Mouse (Mus musculus): ENCODE measurements around the gene Uso1. TPM values are rescaled to one million over a fixed set of nuclear protein-coding genes. Genes with fewer than 3 reads are reported as not detected.
"Not testable (repeated sequence)": the region's sequence is repeated elsewhere in the genome, so short reads cannot be mapped to it uniquely, and the experiment has no call there.

Uso1 gene
- polyA plus RNA-seq, 1 experiment: 8.1 TPM

- no peaks in the 10 kb centered on the region for H3K36me3 ChIP-seq (ENCODE audit: control insufficient read depth, insufficient read depth, low read length)
- H3K27ac ChIP-seq (ENCODE audit: control insufficient read depth, insufficient read depth, low read depth, low read length): no peak overlapping the region
- TF ChIP-seq POLR2A (IDR thresholded peaks at IDR 0.05; ENCODE audit: control insufficient read depth, low read depth, low read length) (no peak), CTCF (IDR thresholded peaks at IDR 0.05; ENCODE audit: control insufficient read depth, insufficient read depth, insufficient replicate concordance, low read depth, low read length) (no peak)
- H3K4me1 ChIP-seq (ENCODE audit: control insufficient read depth, insufficient read depth, low read length): no peaks in the 10 kb centered on the region
- H3K4me3 ChIP-seq (ENCODE audit: control insufficient read depth, low read depth, low read length): no peak overlapping the region
- H3K27me3 ChIP-seq (ENCODE audit: control insufficient read depth, insufficient read depth, low read length): no peaks in the 10 kb centered on the region
Measured at GRCm38 (mm10) chr5:92148248-92148647, 10.5 kb downstream of the Uso1 start.

- Histone ChIP-seq H3K27ac (ENCODE audit: control insufficient read depth, insufficient read depth, low read depth, low read length) (no peak overlapping the region), H3K36me3 (ENCODE audit: control insufficient read depth, insufficient read depth, low read length) (no peaks in the 10 kb centered on the region), H3K4me3 (ENCODE audit: control insufficient read depth, low read depth, low read length) (no peak overlapping the region), H3K4me1 (ENCODE audit: control insufficient read depth, insufficient read depth, low read length) (no peaks in the 10 kb centered on the region), H3K27me3 (ENCODE audit: control insufficient read depth, insufficient read depth, low read length) (no peaks in the 10 kb centered on the region)
- TF ChIP-seq POLR2A (IDR thresholded peaks at IDR 0.05; ENCODE audit: control insufficient read depth, low read depth, low read length) (no peak), CTCF (IDR thresholded peaks at IDR 0.05; ENCODE audit: control insufficient read depth, insufficient read depth, insufficient replicate concordance, low read depth, low read length) (no peak)
Measured at GRCm38 (mm10) chr5:92149330-92149982, 11.7 kb downstream of the Uso1 start.

GRCm38 (mm10) chr5:92154861-92155260 is 17.1 kb downstream of the Uso1 start:
- Histone ChIP-seq H3K4me1 (ENCODE audit: control insufficient read depth, insufficient read depth, low read length) (no peaks in the 10 kb centered on the region), H3K4me3 (ENCODE audit: control insufficient read depth, low read depth, low read length) (no peak overlapping the region), H3K27me3 (ENCODE audit: control insufficient read depth, insufficient read depth, low read length) (no peaks in the 10 kb centered on the region), H3K36me3 (ENCODE audit: control insufficient read depth, insufficient read depth, low read length) (no peaks in the 10 kb centered on the region), H3K27ac (ENCODE audit: control insufficient read depth, insufficient read depth, low read depth, low read length) (no peak overlapping the region)
- TF ChIP-seq POLR2A (IDR thresholded peaks at IDR 0.05; ENCODE audit: control insufficient read depth, low read depth, low read length): no peak
- no peak for TF ChIP-seq CTCF (IDR thresholded peaks at IDR 0.05; ENCODE audit: control insufficient read depth, insufficient read depth, insufficient replicate concordance, low read depth, low read length)

- Histone ChIP-seq H3K27me3 (ENCODE audit: control insufficient read depth, insufficient read depth, low read length) (no peaks in the 10 kb centered on the region), H3K4me1 (ENCODE audit: control insufficient read depth, insufficient read depth, low read length) (no peaks in the 10 kb centered on the region), H3K4me3 (ENCODE audit: control insufficient read depth, low read depth, low read length) (no peak overlapping the region), H3K27ac (ENCODE audit: control insufficient read depth, insufficient read depth, low read depth, low read length) (no peak overlapping the region), H3K36me3 (ENCODE audit: control insufficient read depth, insufficient read depth, low read length) (0 out of 2 replicates have a peak, but pooled peaks cover 1% of the 10 kb centered on the region)
- TF ChIP-seq POLR2A (IDR thresholded peaks at IDR 0.05; ENCODE audit: control insufficient read depth, low read depth, low read length): no peak
- no peak for TF ChIP-seq CTCF (IDR thresholded peaks at IDR 0.05; ENCODE audit: control insufficient read depth, insufficient read depth, insufficient replicate concordance, low read depth, low read length)
Measured at GRCm38 (mm10) chr5:92165976-92166375, 28.2 kb downstream of the Uso1 start.

- TF ChIP-seq POLR2A (IDR thresholded peaks at IDR 0.05; ENCODE audit: control insufficient read depth, low read depth, low read length) (no peak), CTCF (IDR thresholded peaks at IDR 0.05; ENCODE audit: control insufficient read depth, insufficient read depth, insufficient replicate concordance, low read depth, low read length) (no peak)
- no peak overlapping the region for H3K27ac ChIP-seq (ENCODE audit: control insufficient read depth, insufficient read depth, low read depth, low read length)
- no peaks in the 10 kb centered on the region for H3K27me3 ChIP-seq (ENCODE audit: control insufficient read depth, insufficient read depth, low read length)
- no peak overlapping the region for H3K4me3 ChIP-seq (ENCODE audit: control insufficient read depth, low read depth, low read length)
- no peaks in the 10 kb centered on the region for H3K4me1 ChIP-seq (ENCODE audit: control insufficient read depth, insufficient read depth, low read length)
- no peaks in the 10 kb centered on the region for H3K36me3 ChIP-seq (ENCODE audit: control insufficient read depth, insufficient read depth, low read length)
Measured at GRCm38 (mm10) chr5:92183071-92183830, 45.5 kb downstream of the Uso1 start.

GRCm38 (mm10) chr5:92188881-92189483 is 51.2 kb downstream of the Uso1 start:
- Histone ChIP-seq H3K36me3 (ENCODE audit: control insufficient read depth, insufficient read depth, low read length) (peaks cover 5% of the 10 kb centered on the region; the same call in 1 of the 2 replicates), H3K4me1 (ENCODE audit: control insufficient read depth, insufficient read depth, low read length) (no peaks in the 10 kb centered on the region), H3K27me3 (ENCODE audit: control insufficient read depth, insufficient read depth, low read length) (no peaks in the 10 kb centered on the region), H3K27ac (ENCODE audit: control insufficient read depth, insufficient read depth, low read depth, low read length) (no peak overlapping the region), H3K4me3 (ENCODE audit: control insufficient read depth, low read depth, low read length) (no peak overlapping the region)
- no peak for TF ChIP-seq POLR2A (IDR thresholded peaks at IDR 0.05; ENCODE audit: control insufficient read depth, low read depth, low read length)
- TF ChIP-seq CTCF (IDR thresholded peaks at IDR 0.05; ENCODE audit: control insufficient read depth, insufficient read depth, insufficient replicate concordance, low read depth, low read length): no peak

GRCm38 (mm10) chr5:92195716-92196115 is 58.0 kb downstream of the Uso1 start:
- H3K27me3 ChIP-seq (ENCODE audit: control insufficient read depth, insufficient read depth, low read length); H3K4me3 ChIP-seq (ENCODE audit: control insufficient read depth, low read depth, low read length); H3K36me3 ChIP-seq (ENCODE audit: control insufficient read depth, insufficient read depth, low read length); H3K4me1 ChIP-seq (ENCODE audit: control insufficient read depth, insufficient read depth, low read length); H3K27ac ChIP-seq (ENCODE audit: control insufficient read depth, insufficient read depth, low read depth, low read length): not testable (repeated sequence)
- peak; percentile 64; the same call in 1 of the 2 replicates for TF ChIP-seq CTCF (IDR thresholded peaks at IDR 0.05; ENCODE audit: control insufficient read depth, insufficient read depth, insufficient replicate concordance, low read depth, low read length)
